Mouse (Mus musculus) bone marrow, adult 2 months (tissue): Measurements from ENCODE around the gene Map4.

Source experiments
- CTCF ChIP-seq: fragments of 200-500 bp; IDR thresholded peaks from 2 replicates; pipeline ENCODE4 v1.5.1; 2011; ENCODE audit warnings: low read length, control low read depth; ENCODE audit not compliant: control insufficient read depth, insufficient read depth
- POLR2A ChIP-seq: fragments of 200-500 bp; IDR thresholded peaks from 2 replicates; pipeline ENCODE4 v1.6.1; 2011; ENCODE audit warnings: low read depth, mild to moderate bottlenecking, control low read depth, low read length, borderline replicate concordance; ENCODE audit not compliant: control insufficient read depth

- TF ChIP-seq CTCF: no peak
- no peak for TF ChIP-seq POLR2A
Measured at GRCm38 (mm10) chr9:110022151-110022550, 90.9 kb downstream of the Map4 start.
